Mouse (Mus musculus): ENCODE results near the gene Slc4a3. TPM values are rescaled to one million over a fixed set of nuclear protein-coding genes. Genes with fewer than 3 reads are reported as not detected.

Slc4a3 gene
- total RNA-seq, 2 experiments from 2014 or later = 18.5 to 23.6 TPM

GRCm38 (mm10) chr1:75521321-75522031 lies 24.6 kb upstream of the Slc4a3 start, which contains the start of gene Stk11ip:
Stk11ip (plus strand) TSS chr1:75521529.
- peak; percentile 88 to 96 for DNase-seq (ENCODE audit: low spot score in 2 of 2)

- no peak for DNase-seq (ENCODE audit: low spot score in 2 of 2)
Measured at GRCm38 (mm10) chr1:75524679-75525078, 21.4 kb upstream of the Slc4a3 start.

GRCm38 (mm10) chr1:75530546-75530945 lies 15.5 kb upstream of the Slc4a3 start:
- no peak for DNase-seq (ENCODE audit: low spot score in 2 of 2)

- DNase-seq (ENCODE audit: low spot score in 2 of 2) = no peak
Measured at GRCm38 (mm10) chr1:75532280-75533172, 13.5 kb upstream of the Slc4a3 start.

- DNase-seq (ENCODE audit: low spot score in 2 of 2) = no peak
Measured at GRCm38 (mm10) chr1:75533325-75534252, 12.5 kb upstream of the Slc4a3 start.

GRCm38 (mm10) chr1:75537587-75537986 lies 8.5 kb upstream of the Slc4a3 start:
- DNase-seq (ENCODE audit: low spot score in 2 of 2) = no peak

- no peak for DNase-seq (ENCODE audit: low spot score in 2 of 2)
Measured at GRCm38 (mm10) chr1:75538597-75539190, 7.4 kb upstream of the Slc4a3 start.

- DNase-seq (ENCODE audit: low spot score in 2 of 2) = no peak
Measured at GRCm38 (mm10) chr1:75541496-75541895, 4.6 kb upstream of the Slc4a3 start.

- DNase-seq (ENCODE audit: low spot score in 2 of 2) = no peak
Measured at GRCm38 (mm10) chr1:75544351-75544750, 1.7 kb upstream of the Slc4a3 start.

GRCm38 (mm10) chr1:75547351-75547750 lies 1.3 kb downstream of the Slc4a3 start:
- DNase-seq (ENCODE audit: low spot score in 2 of 2) = no peak

- no peak for DNase-seq (ENCODE audit: low spot score in 2 of 2)
Measured at GRCm38 (mm10) chr1:75548083-75548482, 2.0 kb downstream of the Slc4a3 start.

- no peak for DNase-seq (ENCODE audit: low spot score in 2 of 2)
Measured at GRCm38 (mm10) chr1:75548871-75549270, 2.8 kb downstream of the Slc4a3 start.

- no peak for DNase-seq (ENCODE audit: low spot score in 2 of 2)
Measured at GRCm38 (mm10) chr1:75549289-75550279, 3.5 kb downstream of the Slc4a3 start.

GRCm38 (mm10) chr1:75550586-75550985 lies 4.5 kb downstream of the Slc4a3 start:
- no peak for DNase-seq (ENCODE audit: low spot score in 2 of 2)

- DNase-seq (ENCODE audit: low spot score in 2 of 2) = no peak
Measured at GRCm38 (mm10) chr1:75555680-75556079, 9.6 kb downstream of the Slc4a3 start.

- DNase-seq (ENCODE audit: low spot score in 2 of 2) = no peak
Measured at GRCm38 (mm10) chr1:75556143-75556781, 10.2 kb downstream of the Slc4a3 start.

- no peak for DNase-seq (ENCODE audit: low spot score in 2 of 2)
Measured at GRCm38 (mm10) chr1:75557041-75557440, 11.0 kb downstream of the Slc4a3 start.

- DNase-seq (ENCODE audit: low spot score in 2 of 2) = no peak
Measured at GRCm38 (mm10) chr1:75558388-75559178, 12.5 kb downstream of the Slc4a3 start.
